Mouse (Mus musculus) liver, adult 2 months (tissue): ENCODE measurements around the gene Tmem231. TPM values are rescaled to one million over a fixed set of nuclear protein-coding genes. Genes with fewer than 3 reads are reported as not detected.

Source experiments
- DNase-seq: peaks from one replicate; pipeline ENCODE4 v3.0.0-alpha.2; 2011; ENCODE audit warnings: low read depth, low spot score; ENCODE audit errors: extremely low read depth
- H3K27ac ChIP-seq: fragments of 200-500 bp; replicated peaks from 2 replicates; pipeline ENCODE4 v1.5.1; 2012; ENCODE audit warnings: low read depth, mild to moderate bottlenecking, control low read depth, inconsistent platforms, low read length; ENCODE audit not compliant: insufficient read depth
- H3K27me3 ChIP-seq: fragments of 200-500 bp; 2 replicates; pipeline ENCODE4 v1.6.1; 2012; ENCODE audit warnings: mild to moderate bottlenecking, moderate library complexity, low read length, inconsistent platforms; ENCODE audit not compliant: control insufficient read depth, insufficient read depth
- H3K36me3 ChIP-seq: fragments of 200-500 bp; 2 replicates; pipeline ENCODE4 v1.6.1; 2012; ENCODE audit warnings: low read length, inconsistent platforms; ENCODE audit not compliant: control insufficient read depth, insufficient read depth
- H3K4me1 ChIP-seq: fragments of 200-500 bp; 2 replicates; pipeline ENCODE4 v1.6.1; 2011; ENCODE audit warnings: low read length; ENCODE audit not compliant: control insufficient read depth, insufficient read depth
- H3K4me3 ChIP-seq: fragments of 200-500 bp; 2 replicates; pipeline ENCODE4 v1.5.1; 2011; ENCODE audit warnings: low read depth, mild to moderate bottlenecking, control low read depth, low read length, moderate library complexity; ENCODE audit not compliant: insufficient read depth
- H3K79me2 ChIP-seq: fragments of 200-500 bp; 2 replicates; pipeline ENCODE4 v1.6.1; 2012; ENCODE audit warnings: inconsistent platforms, mild to moderate bottlenecking, low read length, moderate library complexity; ENCODE audit not compliant: control insufficient read depth, insufficient read depth
- H3K9ac ChIP-seq: fragments of 200-500 bp; 2 replicates; pipeline ENCODE4 v1.6.1; 2012; ENCODE audit warnings: low read depth, mild to moderate bottlenecking, control low read depth, inconsistent platforms, low read length
- CTCF ChIP-seq: fragments of 200-500 bp; IDR thresholded peaks from 2 replicates; pipeline ENCODE4 v1.5.1; 2011; ENCODE audit warnings: low read depth, low read length, control low read depth
- POLR2A ChIP-seq: fragments of 200-500 bp; IDR thresholded peaks from 2 replicates; pipeline ENCODE4 v1.6.1; 2011; ENCODE audit warnings: low read length, control low read depth; ENCODE audit not compliant: insufficient read depth; ENCODE audit errors: extremely low read depth
- WGBS: fragments of 180-500 bp; shearing (Covaris S2); methylation state at CpG from one replicate; pipeline ENCODE4 v1.1.7; 2018; 5-methylcytosine and 5-hydroxymethylcytosine counted together
- polyA plus RNA-seq: library from polyadenylated mRNA; depleted of rRNA; stranded (reverse); fragments of >200 nt; gene quantifications from 2 replicates; pipeline ENCODE4 v1.2.3, GENCODE M21; 2012
- total RNA-seq: library from RNA; depleted of rRNA; stranded (reverse); fragments of >200 nt; gene quantifications from 2 replicates; pipeline ENCODE4 v1.2.3, GENCODE M21; 2014

Tmem231 gene
- total and polyA plus RNA-seq, 2 experiments, result 0.09 to 0.17 TPM

DNA sequence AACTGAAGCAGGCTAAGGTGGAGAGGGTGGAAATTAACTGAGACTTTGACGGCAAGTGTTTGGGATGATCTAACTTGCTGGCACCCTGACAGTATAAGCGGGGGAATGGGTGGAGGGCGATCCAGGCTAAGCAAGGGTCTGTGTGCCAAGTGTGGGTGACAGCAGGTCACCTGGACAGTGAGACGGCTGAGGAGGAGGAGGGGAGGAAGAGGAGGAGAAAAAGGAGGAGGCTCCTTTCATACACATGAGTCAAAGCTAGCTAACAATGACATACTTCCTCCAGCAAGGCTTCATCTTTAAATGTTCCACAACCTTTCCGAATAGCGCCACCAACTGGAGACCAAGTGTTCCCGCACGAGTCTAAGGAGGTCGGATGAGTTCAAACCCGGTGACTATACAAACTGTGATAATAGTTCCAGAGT, 10.3 kb downstream of the Tmem231 start:
- H3K79me2 ChIP-seq, result no peaks in the 10 kb centered on the region
- 15% methylated on average over 10 of the region's 10 CpGs for WGBS
- no peak overlapping the region; the same call in 1 of the 2 replicates for H3K4me3 ChIP-seq
- no peaks in the 10 kb centered on the region for H3K36me3 ChIP-seq
- TF ChIP-seq CTCF (peak; percentile 56), POLR2A (no peak)
- no peak overlapping the region for H3K27ac ChIP-seq
- H3K9ac ChIP-seq, result no peak overlapping the region
- H3K4me1 ChIP-seq, result no peaks in the 10 kb centered on the region
- H3K27me3 ChIP-seq, result no peaks in the 10 kb centered on the region
- peak; percentile 69 for DNase-seq

DNA sequence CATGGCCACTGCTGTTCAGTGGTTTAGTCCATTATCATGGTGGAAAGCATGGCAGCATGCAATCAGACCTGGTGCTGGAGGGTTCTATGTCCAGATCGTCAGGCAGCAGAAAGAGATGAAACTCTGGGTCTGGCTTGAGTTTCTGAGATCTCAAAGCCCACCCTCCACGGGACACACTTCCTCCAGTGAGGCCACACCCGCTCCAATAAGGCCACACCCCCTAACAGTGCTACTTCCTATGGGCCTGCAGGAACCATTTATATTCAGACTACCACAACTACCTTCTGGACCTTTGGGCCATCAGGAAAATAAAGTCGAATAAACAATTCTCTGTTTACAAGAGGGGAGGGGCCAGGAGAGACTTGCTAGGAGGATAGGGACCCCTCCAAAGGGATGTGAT, 12.7 kb downstream of the Tmem231 start:
- DNase-seq, result no peak
- Histone ChIP-seq H3K36me3 (no peaks in the 10 kb centered on the region), H3K4me1 (no peaks in the 10 kb centered on the region), H3K79me2 (no peaks in the 10 kb centered on the region), H3K27ac (no peak overlapping the region), H3K27me3 (no peaks in the 10 kb centered on the region), H3K9ac (no peak overlapping the region), H3K4me3 (no peak overlapping the region)
- TF ChIP-seq CTCF (no peak), POLR2A (no peak)
- 79% methylated on average over 4 of the region's 4 CpGs for WGBS

GRCm38 (mm10) chr8:111919663-111920062, 14.0 kb downstream of the Tmem231 start:
- no peak overlapping the region for H3K27ac ChIP-seq
- peak; percentile 41 for TF ChIP-seq CTCF
- TF ChIP-seq POLR2A, result no peak
- no peaks in the 10 kb centered on the region for H3K79me2 ChIP-seq
- H3K36me3 ChIP-seq, result no peaks in the 10 kb centered on the region
- WGBS, result 81% methylated on average over 2 of the region's 2 CpGs
- H3K4me1 ChIP-seq, result no peaks in the 10 kb centered on the region
- no peak overlapping the region for H3K4me3 ChIP-seq
- no peaks in the 10 kb centered on the region for H3K27me3 ChIP-seq
- H3K9ac ChIP-seq, result no peak overlapping the region
- no peak for DNase-seq

DNA sequence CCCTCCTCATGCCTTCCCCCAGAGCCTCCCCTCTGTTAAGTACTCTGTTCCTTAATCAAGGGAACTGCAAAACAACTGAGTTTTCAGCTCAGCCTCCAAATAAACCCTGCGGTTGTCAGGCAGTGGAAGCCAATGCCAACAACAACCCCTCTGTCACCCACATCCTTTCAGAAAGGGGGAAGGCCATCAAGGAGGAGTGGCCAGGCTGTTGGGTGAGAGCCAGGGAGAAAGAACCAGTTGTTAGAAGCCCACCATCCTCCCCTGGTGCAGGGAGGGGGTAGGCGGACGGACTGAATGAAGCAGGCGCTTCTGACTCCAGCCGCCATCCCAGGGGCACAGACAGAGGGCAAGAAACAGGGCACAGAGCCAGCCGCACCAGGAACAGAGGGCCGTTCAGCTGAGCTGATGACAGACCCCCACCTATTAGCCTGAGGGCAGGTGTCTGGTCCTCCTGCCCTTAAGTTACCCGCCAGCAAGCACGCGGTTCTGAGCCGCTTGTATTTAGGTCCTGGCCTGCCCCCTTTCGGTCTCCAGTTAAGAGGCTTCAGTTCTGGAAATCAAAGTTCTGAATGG, 20.7 kb downstream of the Tmem231 start:
- 61% methylated on average over 12 of the region's 12 CpGs for WGBS
- no peak overlapping the region for H3K4me3 ChIP-seq
- H3K36me3 ChIP-seq, result no peaks in the 10 kb centered on the region
- no peaks in the 10 kb centered on the region for H3K79me2 ChIP-seq
- H3K27ac ChIP-seq, result no peak overlapping the region
- TF ChIP-seq CTCF, result no peak
- no peak for TF ChIP-seq POLR2A
- H3K9ac ChIP-seq, result no peak overlapping the region
- H3K27me3 ChIP-seq, result peaks cover 6% of the 10 kb centered on the region; the same call in 1 of the 2 replicates
- H3K4me1 ChIP-seq, result no peaks in the 10 kb centered on the region
- DNase-seq, result no peak

DNA sequence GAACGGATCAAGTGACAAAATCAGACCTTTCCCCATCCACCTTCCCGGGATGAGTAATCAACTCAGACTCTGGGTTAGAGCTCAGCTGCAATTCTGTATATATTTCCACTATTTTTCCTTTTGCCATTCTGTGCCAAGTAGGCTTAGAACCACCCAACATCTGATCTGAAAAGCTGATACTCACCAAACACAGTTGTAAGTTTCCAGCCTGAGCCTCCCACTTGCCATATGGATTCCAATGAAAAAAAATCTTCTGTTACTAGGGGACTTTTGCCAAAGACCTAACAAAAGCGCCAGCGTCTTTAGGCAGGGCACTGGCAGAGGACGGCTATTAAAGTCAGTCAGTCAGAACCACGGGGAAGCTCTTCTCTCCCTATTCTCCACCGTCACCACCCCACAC, 22.1 kb downstream of the Tmem231 start:
- Histone ChIP-seq H3K27me3 (peaks cover 6% of the 10 kb centered on the region; the same call in 1 of the 2 replicates), H3K27ac (no peak overlapping the region), H3K4me1 (no peaks in the 10 kb centered on the region), H3K79me2 (no peaks in the 10 kb centered on the region), H3K4me3 (no peak overlapping the region), H3K36me3 (no peaks in the 10 kb centered on the region), H3K9ac (no peak overlapping the region)
- no peak for TF ChIP-seq CTCF
- TF ChIP-seq POLR2A, result no peak
- WGBS, result 67% methylated on average over 7 of the region's 7 CpGs
- DNase-seq, result no peak

- Histone ChIP-seq H3K27me3 (peaks cover 6% of the 10 kb centered on the region; the same call in 1 of the 2 replicates), H3K27ac (no peak within 1 kb of the TSS), H3K9ac (no peak within 1 kb of the TSS), H3K79me2 (no peaks in the 10 kb centered on the region), H3K4me1 (no peaks in the 10 kb centered on the region), H3K36me3 (no peaks in the 10 kb centered on the region), H3K4me3 (no peak within 1 kb of the TSS)
- no peak for DNase-seq
- WGBS, result 13% methylated on average over 47 of the region's 47 CpGs
- no peak for TF ChIP-seq CTCF
- no peak for TF ChIP-seq POLR2A
Measured at GRCm38 (mm10) chr8:111909621-111910450, 23.8 kb downstream of the Tmem231 start, which contains the start of gene Chst5. Chst5 (minus strand) TSS chr8:111910447.
